Mouse (Mus musculus) layer of hippocampus, adult 9-11 months (tissue): ENCODE data around the gene Map10.

Experiments
- DNase-seq: peaks from one replicate; pipeline ENCODE4 v3.0.0; 2022

The Map10 gene

DNA sequence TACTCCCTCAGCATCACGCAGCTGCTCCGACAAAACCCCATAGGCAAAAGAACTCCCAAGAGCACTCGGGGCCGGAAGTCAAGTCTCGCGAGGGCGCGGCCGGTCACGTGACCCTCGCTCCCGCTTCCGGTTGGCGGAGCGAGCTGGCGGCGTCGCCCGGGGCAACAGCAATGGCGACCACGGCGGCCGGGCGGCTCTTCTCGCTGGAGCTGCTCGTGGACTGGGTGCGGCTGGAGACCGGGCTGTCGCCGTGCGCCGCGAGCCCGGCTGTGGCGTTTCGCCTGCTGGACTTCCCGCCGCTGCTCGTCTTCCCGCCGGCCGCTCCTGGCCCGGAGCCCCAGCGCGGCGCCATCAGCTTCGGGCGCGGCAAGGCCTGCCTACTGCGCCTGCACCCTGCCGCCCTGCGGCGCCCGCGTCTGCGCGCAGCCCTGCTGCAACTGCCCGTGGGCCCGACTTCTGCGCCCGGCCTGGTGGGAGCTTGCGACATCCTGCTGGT, at the start of gene Map10:
Gene Map10, plus strand, starts transcription at position 119 of the 496 bp plus-strand sequence.
- peak; percentile 89 for DNase-seq

DNA sequence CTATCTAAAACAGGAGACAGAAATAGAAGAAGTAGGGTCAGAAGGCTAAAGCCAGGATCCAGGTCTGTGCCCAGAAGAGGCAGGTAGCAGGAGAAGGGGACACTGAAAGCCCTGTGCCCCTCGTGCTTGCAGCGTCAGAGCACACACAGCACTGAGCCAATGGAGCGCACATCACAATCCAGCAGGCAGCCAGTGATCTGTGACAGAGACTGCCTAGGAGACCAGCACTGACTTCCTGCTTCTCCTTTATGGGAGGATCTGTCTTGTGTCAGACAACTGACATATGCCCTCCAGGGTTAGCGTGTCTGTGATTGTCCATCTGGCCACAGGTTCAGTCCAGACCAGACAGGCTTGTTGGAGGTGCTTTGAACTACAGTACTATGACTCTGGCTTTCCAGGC, 49.3 kb upstream of the Map10 start:
- no peak for DNase-seq

DNA sequence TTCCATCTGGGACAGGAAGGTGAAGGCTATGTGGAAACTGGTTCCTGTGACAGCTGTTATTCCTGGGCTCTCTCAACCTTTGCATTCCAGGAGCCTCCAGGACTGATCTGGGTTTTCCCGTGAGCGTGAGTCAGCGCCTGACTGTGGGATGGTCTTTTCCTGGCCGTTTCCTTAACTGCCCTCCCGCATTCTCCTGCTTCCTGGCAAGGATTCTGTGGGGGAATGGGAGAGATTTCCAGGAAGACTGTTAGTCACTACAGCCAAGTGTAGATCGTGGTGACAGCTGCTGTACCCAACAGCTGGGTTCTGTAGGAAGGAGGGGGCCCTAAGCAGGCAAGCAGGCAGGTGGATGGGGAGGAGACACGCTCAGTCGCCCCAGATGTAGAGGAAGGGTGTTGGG, 45.3 kb upstream of the Map10 start:
- DNase-seq: no peak

DNA sequence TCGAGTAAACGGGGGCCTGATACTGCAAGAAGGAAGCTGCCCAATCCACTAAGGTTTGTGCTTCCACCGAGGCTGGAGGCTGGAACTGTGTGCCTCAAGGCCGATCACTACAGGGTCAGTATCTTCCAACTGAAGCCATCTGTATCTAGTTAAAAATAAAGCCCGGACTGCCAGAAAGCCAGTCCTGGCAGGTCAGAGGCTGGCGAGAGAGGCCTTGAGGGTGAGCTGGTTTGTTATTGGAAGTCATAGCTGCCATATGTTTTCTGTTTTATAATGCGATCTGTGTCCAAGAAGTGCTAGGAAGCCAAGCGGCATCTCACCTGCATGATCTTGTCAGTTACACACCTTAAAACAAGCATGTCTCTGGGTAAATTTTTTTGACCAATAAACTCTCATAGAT, 43.2 kb upstream of the Map10 start:
- no peak for DNase-seq

DNA sequence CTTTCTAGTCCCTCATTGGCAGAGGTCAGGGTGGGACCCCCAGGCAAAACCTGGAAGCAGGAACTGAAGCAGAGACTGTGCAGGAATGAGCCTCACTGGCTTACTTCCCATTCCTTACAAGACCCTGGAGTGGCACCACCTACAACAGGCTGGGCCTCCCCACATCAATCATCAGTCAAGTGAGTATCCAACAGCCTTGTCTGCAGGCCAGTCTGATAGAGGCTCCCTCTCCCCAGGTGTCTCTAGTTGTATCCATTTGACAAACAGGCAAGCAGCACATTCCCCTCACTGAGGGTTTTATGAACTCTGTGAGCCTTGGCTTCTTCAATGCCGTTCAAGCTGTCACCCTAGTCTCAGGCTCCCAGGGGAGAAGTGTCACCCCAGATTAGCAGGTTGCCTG, 40.8 kb upstream of the Map10 start:
- DNase-seq: no peak

DNA sequence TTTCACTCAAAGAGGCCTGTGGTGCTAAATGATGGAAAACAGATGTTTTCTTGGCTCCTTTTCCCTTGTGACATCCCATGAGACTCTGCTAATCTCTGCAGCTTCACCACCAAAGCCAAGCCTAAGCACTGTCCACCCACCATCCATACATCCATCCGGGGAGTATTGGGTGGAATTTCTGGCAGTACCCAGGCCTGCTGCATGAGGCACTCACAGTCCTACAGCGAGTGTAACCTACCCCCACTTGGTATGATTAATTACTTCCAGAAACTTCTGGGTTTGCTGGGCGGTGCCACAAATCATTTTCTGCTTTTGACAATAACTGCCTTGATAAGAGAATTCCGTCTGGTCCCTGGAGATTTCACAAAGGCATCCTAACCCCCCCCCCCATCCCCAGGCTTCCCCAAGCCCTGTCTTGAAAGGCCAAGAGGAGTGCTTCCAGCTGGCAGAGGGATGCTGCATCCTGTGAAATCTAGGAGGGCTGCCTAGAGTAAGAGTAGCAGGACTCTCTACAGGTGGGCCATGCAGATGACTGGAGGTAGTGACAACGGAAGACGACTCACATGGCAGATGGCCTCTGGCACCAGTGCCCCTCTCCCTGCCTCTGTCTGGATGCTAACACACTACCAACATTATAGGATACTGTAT, 31.1 kb upstream of the Map10 start:
- no peak for DNase-seq

DNA sequence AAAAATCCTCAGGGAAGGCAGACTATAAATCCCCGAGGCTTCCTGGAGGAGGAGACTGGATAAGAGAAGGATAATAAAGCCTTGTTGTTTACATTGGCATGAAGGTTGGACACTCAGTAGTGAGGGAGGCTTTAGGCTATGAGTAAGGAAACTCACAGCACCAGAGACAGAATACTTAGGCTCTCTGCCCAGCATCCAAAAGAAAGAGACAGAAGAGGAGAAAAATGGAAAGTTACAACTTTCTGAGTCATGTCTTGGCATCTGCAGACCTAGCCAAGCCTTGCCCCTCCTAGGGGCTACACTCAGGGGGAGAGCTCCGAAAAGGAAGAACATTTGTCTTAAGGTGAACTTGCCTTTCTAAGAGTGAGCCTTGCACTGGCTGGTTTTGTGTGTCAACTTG, 30.0 kb upstream of the Map10 start:
- no peak for DNase-seq

DNA sequence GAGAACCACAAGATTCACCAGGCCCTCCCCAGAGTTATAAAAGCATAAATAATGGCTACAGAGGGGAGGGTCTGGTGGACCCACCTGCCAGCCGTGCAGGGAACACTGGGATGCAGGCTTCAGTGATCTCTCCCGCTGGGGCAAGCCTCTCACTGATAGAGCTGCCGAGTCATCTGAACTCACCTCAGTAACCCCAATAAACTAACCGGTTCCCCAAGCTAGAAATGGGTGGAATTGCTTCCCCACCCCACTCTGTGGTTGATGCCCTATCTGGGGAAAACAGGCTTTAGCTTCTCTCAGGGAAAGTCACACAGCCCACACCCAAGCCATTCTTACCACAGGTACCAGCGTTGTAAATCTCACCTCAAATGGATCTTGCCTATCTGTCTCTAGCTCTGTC, 28.9 kb upstream of the Map10 start:
- DNase-seq: no peak

DNA sequence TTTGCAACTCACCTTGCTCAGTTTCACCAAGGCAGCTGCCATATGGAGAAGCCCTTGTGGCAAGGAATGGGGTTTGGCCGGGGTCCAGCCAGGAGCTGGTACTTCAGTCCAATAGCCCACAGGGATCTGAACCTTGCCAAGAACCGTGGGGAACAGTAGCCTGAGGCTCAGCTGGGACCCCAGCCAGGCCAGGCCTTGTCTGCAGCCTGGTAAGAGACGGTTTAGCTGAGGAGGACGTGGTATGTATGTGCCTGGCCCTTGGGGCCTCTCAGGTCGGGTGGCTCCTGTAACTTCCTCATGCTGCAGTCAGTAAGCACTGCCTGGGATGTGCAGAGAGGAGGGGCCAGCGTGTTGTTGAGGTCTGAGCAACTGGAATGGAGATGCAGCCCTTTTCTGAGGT, 27.8 kb upstream of the Map10 start:
- peak; percentile 26 for DNase-seq

DNA sequence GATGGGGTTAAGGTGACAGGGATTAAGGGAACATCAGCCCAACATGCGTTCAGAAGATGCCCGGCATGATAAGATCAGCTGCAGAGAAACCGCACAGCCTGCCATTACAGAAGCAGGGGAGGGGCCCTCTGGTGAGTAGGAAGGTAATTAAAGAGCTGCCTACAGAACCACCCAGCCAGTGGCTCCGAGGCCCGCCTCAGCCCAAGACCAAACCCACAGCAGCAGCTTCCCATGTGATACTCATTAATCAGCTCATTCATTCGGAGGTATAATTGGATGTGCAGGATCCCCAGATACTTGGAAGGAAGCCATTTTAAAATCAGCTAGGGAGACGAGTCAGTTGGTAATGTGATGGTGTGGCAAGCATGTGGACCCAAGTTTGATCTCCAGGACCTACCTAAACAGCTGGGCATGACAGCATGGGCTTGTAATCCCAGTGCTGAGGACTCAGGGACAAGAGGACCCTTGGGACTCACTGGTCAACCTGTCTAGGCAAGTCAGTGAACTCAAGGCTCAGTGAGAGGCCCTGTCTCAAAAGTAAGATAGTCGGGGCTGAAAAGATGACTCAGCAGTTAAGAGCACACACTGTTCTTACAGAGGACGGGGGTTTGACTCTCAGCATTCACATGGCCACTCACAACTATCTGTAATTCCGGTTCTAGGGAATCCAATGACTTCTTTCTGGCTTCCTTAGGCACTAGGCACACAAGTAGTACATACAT, 23.7 kb upstream of the Map10 start:
- no peak for DNase-seq

DNA sequence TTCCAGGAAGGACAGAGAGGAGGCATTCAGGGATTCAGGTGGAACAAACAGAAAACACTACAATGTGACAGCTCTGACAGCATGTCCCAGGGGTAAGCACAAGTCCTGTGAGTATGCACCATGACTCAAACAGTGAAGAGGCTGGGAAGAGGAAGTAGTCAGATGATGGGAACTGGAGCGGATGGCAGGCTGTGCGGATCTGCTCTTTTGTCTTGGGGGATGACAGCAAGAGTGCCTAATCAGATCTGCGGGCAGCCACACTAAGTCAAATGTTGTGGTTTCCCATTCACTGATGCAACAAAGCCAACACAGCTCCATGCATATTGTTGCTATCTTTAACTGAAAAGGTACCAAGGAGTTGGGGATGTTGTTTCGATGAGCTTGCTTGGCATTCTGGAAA, 20.2 kb upstream of the Map10 start:
- no peak for DNase-seq

DNA sequence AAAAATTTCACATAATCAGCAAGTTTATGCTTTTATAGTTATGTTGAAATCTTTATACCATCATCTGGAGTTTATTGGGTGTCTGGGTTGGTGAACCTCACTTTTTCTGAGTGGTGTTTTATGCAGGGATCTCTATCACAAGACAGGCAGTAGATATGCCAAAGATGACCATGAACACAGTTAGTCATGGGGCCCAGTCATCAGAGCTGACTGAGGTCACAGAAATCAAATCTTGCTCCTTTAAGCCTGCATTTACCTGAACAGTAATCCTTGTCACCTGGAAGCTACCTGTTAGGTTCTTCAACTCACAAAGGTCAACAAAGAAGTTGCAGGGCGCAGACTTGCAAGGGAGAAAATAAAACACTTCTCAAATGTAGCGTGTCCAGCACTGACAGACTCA, 14.8 kb upstream of the Map10 start:
- no peak for DNase-seq

DNA sequence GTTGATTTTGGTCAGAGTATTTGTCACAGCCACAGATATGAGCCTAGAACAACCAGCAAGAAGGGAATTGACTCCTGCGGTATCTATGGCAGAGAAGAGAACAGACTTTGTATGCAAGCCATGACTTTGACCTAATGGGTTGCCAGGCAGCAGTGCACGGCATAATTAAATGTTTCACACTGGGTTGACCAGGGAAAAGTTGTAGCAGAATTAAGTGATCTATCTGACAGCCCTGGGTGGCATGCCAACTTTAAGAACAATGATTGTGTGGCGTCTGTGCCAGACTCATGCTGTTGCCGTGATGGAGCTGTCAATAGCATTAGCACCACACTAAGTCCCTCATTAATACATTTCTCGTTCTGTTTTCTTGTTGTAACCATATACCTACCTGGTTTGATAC, 11.1 kb upstream of the Map10 start:
- DNase-seq: no peak

DNA sequence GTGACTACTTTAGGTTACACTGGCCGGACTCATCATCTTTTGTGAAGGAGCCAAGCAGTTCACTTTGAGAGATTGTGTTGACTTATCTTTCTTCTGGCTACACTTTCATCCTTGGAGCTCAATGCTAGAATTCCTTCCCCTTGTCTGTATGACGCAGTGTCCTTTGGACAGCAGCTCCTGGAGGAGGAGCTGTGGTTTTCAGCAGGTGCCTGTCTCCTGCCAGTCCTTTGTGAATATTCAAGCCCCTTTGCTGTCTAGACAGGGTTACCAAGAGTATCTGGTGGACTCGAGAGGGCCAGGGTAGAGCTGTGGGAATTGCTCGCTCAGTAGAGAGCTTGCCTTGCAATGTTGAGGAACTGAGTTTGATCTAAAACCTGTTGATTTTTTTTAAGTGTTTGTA, 10.7 kb upstream of the Map10 start:
- DNase-seq: no peak

DNA sequence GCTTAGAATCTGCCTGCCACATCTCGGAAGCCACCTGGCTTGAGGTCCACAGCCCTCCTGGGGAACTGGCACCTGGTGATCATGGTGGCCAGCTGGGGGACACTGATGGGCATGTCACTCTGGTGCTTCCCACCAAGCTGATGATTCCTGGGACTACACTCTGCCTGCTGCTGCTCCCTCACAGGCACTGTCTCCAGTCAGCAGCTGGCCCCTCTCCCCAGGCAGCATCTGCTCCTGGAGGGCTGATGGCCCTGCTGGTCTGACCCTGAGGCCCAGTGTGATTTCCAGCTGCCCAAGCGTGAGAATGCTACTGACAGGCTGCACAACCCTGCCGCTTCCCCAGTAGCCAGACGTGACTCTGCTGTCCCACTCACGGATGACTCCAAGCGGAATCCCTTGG, 9.2 kb upstream of the Map10 start:
- DNase-seq: no peak

DNA sequence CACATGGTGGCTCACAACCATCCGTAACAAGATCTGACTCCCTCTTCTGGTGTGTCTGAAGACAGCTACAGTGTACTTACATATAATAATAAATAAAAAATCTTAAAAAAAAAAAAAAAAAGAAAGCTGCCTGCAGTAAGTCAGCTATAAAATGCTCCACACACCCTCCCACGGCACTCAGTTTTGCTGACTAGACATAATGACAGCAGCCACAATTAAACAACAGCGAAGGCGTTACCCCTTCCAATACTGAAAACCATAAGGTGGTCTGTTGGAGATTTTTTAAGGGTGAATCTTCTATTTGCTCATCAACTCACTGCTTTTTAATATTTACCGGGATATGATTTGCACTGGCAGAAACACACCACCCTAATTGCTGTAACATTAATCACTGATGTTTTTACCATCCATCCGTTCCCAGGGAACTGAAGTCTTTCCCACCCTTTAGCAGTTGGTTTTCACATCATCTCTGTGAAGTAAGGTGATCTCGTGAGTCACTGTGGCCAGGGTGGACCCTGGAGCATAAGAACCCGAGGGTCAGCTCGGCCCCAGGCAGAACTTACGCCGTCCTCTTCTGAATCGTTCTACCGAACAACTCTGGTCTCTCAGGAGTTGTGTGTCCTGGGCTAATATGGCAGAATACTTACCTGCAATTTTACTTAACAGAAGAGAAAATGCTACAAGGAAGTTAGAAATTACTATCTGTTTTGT, 7.5 kb upstream of the Map10 start:
- no peak for DNase-seq

DNA sequence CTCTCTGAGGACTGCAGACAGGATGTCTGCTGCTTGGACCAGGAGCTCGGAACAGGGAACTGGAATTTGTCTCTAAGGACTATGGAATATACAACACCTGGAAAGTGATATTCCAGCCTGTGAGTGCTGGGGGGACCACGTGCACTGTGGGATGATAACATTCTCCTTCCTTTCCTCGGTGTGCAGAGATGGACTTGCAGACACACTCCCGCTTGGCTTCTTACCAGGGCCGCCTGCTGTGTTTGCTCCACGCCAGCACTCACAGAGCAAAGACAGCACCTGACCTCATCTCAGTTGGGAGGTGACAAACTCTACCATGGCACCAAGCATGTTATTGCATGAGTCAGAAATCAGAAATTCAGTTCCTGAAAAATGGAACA, 7.0 kb upstream of the Map10 start:
- DNase-seq: no peak

DNA sequence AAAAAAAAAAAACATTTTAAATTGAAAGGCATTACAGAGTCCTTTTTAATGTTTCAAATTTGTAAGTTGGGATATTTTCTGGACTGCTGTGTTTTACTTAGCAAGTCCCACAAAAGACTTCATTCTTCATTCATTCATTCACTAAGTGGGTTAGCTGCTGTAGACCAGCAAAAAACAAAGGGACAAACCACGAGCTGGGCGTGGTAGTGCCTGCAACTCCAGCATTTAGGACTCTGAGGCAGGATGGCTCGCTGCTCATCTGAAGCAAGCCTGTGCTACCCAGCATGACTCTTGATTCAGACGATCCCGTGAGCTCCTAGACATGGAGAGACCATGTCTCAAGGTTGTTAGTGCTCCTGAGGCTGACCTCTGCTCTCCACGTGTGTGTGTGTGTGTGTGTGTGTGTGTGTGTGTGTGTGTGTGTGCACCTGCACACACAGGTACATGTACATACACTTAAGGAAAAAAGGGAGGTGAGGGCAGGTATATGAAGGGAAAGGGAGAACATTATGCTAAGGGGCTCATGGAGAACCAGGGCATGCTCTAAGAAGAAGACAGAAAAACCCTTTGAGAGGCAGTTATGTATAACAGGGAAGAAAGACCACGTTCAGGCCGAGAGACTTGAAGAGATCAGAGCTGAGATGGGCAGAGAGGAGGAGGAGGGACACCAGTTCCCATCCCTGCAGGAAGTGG, 4.3 kb upstream of the Map10 start:
- no peak for DNase-seq

DNA sequence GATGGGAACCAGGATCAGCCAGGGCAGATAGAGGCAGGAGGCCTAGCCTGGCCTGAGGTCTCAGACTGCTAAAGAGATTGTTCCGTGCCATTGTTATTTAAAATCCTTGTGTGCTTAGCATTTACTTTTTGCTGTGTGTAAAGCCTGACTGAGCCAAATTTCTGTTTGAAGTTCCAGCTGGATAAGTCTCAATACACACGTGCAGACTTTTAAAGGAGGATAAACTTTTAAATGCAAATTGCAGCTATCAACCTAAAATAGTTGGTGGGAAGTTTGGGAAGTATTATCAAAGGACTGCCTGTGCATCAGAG, 3.8 kb upstream of the Map10 start:
- no peak for DNase-seq

DNA sequence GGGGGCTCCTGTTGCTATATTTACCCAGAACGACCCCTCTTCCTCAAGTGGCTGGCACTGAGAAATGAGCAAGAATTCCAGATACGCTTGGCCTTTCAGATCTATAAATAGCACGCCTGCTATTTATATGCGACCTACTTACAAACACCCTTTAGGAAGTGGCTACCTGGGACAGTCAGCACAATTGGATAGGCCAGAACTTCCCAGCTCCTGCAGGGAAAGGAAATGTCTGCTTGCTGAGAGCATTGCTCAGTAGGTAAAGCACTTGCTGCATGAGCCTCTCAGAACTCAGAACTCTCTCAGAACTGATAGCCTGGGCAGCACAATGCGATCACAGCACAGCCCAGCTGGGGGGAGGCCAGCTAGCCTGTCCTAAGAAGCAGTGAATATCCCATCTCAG, 3.4 kb upstream of the Map10 start:
- no peak for DNase-seq

DNA sequence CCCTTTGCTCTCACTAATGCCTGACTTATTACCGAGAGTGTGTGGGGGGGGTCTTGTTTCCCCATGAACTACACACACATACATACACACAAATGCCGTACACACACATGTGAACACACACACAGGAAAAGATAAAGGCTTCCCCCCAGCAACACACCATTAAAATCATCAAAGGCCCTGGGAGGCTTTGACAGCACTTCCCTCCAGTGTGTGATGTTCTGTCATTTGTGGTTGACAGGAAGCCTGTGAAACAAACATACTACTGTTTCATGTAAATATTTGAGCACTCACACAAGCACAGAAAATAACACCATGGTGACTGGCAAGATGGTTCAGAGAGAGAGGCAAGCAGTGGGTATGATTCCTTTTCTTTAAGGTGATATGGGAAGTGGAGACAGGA, 2.4 kb upstream of the Map10 start:
- no peak for DNase-seq

DNA sequence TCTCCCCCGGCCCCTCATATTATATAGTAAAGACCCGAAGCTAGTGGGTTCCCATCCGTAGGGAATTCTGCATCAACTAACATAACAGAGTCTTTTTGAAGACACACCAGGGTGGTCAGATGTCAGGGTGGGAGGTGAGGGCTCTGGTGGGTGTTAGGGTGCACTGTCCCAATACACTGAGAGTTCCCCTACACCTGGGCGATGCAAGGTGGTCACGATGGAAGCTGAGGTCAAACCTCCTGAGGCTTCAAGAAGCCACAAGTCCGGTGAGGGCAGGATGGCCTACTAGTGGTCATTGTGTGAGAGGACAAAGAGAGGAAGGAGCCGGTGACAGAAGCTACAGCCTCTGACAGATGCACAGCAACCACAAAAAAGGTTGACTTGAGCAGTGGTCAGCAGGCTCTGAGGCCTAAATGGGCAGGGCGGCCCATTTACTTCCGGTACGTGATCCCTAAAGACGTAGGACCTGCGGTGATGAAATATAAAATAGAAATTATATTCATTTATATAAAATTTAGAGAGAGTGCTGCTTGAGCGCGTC, 389 bp upstream of the Map10 start:
- DNase-seq: no peak

DNA sequence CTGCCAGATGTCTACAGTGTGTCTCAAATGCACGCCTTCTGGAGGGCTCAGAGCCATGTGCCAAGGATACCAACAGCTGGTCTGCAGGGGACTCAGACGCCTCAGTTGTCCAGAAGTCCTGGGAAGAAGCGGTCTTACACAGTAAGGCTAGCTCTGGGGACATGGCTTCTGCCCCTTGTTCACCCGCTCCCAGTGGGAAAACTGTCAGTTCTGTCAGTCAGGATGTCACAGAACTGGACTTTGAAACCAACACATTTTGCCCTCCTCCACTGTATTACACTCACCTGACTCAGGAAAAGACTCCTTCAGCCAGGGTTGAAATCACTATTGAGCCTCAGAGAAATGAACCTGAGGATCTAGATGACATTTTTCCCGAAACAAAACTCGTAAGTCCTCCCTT, 802 bp downstream of the Map10 start:
- no peak for DNase-seq

DNA sequence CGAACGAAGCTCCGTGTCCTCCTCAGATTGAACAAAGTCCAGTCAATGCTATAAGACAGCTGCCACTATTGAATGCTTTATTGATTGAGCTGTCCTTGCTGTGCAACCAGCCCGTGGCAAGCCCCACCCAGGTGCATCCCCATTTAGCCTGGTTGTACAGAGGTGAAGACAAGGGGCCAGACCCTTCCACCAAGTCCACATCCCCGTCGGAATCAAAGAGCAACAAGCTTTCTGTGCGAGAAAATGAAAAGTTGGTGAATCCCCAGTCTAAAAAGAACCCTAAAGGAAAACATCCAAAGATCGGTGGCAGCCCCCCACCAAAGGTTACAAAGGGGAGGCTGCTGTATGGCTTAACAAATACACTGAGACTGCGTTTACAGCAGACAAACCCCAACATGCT, 1.3 kb downstream of the Map10 start:
- DNase-seq: no peak
